Mouse (Mus musculus): ENCODE data around the gene Mecom. TPM values are rescaled to one million over a fixed set of nuclear protein-coding genes. Genes with fewer than 3 reads are reported as not detected.

Gene Mecom
- polyA plus RNA-seq, 1 experiment from 2014 or later: 89.3 TPM

DNA sequence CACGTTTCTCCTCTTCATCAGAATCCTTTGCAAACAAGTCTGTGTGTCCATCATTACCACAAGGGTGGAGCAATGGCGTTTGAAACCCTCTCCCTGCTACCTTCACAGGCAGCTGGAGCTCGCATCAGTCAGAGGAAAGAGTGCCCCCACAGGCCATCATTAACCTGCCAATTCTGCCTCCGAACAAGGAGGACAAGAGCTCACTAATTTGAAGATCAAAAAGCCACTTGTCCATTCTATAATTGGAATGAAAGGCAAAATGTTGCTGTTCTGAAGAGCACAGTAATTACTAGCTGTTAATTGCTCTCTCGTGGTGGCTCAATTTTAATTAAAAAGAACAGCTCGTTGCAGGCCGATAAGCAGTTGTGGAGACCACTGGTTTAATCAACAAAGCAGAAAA, 198.5 kb downstream of the Mecom start:
- H3K36me3 ChIP-seq (ENCODE audit: control insufficient read depth, insufficient read depth, low read length): no peaks in the 10 kb centered on the region
- 27% methylated on average over 7 of the region's 7 CpGs for WGBS
- H3K27ac ChIP-seq (ENCODE audit: low read depth, low read length): no peak overlapping the region
- H3K9me3 ChIP-seq (ENCODE audit: control insufficient read depth, low read length): no peaks in the 10 kb centered on the region
- H3K27me3 ChIP-seq (ENCODE audit: control insufficient read depth, insufficient read depth, low read length): no peaks in the 10 kb centered on the region
- no peak overlapping the region for H3K9ac ChIP-seq (ENCODE audit: low read depth, low read length)
- H3K4me2 ChIP-seq (replicated peaks; ENCODE audit: low read depth, low read length): no peak overlapping the region
- H3K4me3 ChIP-seq (ENCODE audit: low read length): no peak overlapping the region
- no peaks in the 10 kb centered on the region for H3K4me1 ChIP-seq (ENCODE audit: control insufficient read depth, insufficient read depth, low read length)
- ATAC-seq (ENCODE audit: low FRiP score, low TSS enrichment): no peak

DNA sequence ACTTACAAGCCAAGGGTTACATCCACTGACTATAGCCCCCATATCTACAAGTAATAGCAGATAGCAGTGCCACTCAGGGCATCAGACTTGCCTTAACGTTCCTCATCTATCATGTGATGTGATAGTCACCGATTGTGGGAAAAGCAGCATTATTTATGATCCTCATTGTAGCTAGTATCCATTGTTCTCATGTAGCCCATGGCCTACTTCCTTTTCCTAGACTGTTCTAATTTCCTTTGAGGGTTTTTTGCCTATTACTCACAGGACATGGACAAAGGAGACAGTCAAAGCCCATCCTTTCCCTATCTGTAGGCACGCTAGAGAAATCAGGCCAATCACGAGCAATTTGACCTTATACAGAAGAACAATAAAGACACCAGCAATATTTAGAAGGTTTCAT, 203.7 kb downstream of the Mecom start:
- Histone ChIP-seq H3K9ac (ENCODE audit: low read depth, low read length) (no peak overlapping the region), H3K27me3 (ENCODE audit: control insufficient read depth, insufficient read depth, low read length) (no peaks in the 10 kb centered on the region), H3K36me3 (ENCODE audit: control insufficient read depth, insufficient read depth, low read length) (no peaks in the 10 kb centered on the region), H3K27ac (ENCODE audit: low read depth, low read length) (no peak overlapping the region), H3K4me2 (replicated peaks; ENCODE audit: low read depth, low read length) (no peak overlapping the region), H3K4me1 (ENCODE audit: control insufficient read depth, insufficient read depth, low read length) (no peaks in the 10 kb centered on the region), H3K9me3 (ENCODE audit: control insufficient read depth, low read length) (no peaks in the 10 kb centered on the region), H3K4me3 (ENCODE audit: low read length) (no peak overlapping the region)
- WGBS: 81% methylated on average over 4 of the region's 4 CpGs
- no peak for ATAC-seq (ENCODE audit: low FRiP score, low TSS enrichment)

DNA sequence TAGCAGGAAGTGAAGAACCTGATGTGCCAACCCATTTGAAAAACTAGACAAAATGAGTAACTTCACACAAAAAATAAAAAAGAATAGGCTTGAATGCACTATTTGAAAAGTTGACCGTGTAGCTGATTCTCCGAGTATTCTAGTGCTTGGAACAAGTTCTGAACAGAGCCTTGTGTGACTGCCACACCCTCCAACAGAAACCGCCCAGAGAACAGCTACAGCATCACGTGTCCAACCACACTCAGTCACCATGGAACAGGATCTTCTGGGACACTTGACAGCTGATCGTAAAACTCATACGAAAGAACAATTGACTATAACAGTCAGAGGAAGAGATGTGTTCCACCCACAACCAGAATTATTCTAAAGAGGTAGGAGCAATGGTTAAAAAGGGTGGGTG, 215.5 kb downstream of the Mecom start:
- Histone ChIP-seq H3K9me3 (ENCODE audit: control insufficient read depth, low read length) (no peaks in the 10 kb centered on the region), H3K4me3 (ENCODE audit: low read length) (no peak overlapping the region), H3K9ac (ENCODE audit: low read depth, low read length) (no peak overlapping the region), H3K27me3 (ENCODE audit: control insufficient read depth, insufficient read depth, low read length) (no peaks in the 10 kb centered on the region), H3K4me2 (replicated peaks; ENCODE audit: low read depth, low read length) (no peak overlapping the region), H3K4me1 (ENCODE audit: control insufficient read depth, insufficient read depth, low read length) (no peaks in the 10 kb centered on the region), H3K36me3 (ENCODE audit: control insufficient read depth, insufficient read depth, low read length) (no peaks in the 10 kb centered on the region), H3K27ac (ENCODE audit: low read depth, low read length) (no peak overlapping the region)
- ATAC-seq (ENCODE audit: low FRiP score, low TSS enrichment): no peak
- WGBS: 65% methylated on average over 6 of the region's 6 CpGs

DNA sequence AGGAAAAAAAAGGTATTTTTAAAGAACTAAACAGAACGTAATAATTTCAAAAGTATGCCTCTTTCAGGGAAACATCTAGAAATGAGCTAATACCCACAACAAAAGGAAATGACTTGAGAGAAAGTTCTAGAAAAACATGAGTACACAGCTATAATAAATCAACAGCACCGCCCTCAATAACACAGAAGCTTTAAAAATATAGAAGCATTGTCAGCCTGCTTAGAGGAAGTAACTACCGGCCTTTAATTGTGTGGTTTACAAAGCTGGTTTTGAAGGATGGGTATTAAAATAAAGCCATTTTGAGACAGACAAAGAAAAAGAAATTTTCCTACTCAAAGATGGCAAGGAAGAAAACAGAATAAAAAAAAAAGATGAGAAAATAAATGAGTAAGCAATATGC, 217.3 kb downstream of the Mecom start:
- Histone ChIP-seq H3K27ac (ENCODE audit: low read depth, low read length) (no peak overlapping the region), H3K9me3 (ENCODE audit: control insufficient read depth, low read length) (no peaks in the 10 kb centered on the region), H3K36me3 (ENCODE audit: control insufficient read depth, insufficient read depth, low read length) (no peaks in the 10 kb centered on the region), H3K4me3 (ENCODE audit: low read length) (no peak overlapping the region), H3K4me2 (replicated peaks; ENCODE audit: low read depth, low read length) (no peak overlapping the region), H3K27me3 (ENCODE audit: control insufficient read depth, insufficient read depth, low read length) (no peaks in the 10 kb centered on the region), H3K9ac (ENCODE audit: low read depth, low read length) (no peak overlapping the region), H3K4me1 (ENCODE audit: control insufficient read depth, insufficient read depth, low read length) (no peaks in the 10 kb centered on the region)
- ATAC-seq (ENCODE audit: low FRiP score, low TSS enrichment): no peak
- 53% methylated on average over 3 of the region's 3 CpGs for WGBS

DNA sequence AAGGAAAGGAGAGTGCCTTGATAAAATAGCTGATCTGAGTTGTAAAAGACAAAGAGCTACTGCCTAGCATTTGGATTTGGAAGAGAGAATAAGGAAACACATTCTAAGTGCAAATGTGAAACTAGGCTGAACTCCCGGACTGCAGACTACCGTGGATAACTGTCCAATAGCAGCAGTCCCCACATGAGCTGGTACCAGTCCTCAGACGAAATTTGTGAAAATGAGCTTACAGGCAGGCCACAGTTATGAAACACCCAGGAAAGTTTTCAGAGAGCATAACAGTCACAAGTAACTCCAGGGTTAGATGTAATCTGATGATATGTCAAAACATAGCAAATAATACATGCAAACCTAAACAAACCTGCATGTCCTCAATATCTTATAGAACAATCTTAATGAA, 217.8 kb downstream of the Mecom start:
- H3K9ac ChIP-seq (ENCODE audit: low read depth, low read length): no peak overlapping the region
- no peak overlapping the region for H3K27ac ChIP-seq (ENCODE audit: low read depth, low read length)
- no peak overlapping the region for H3K4me3 ChIP-seq (ENCODE audit: low read length)
- H3K9me3 ChIP-seq (ENCODE audit: control insufficient read depth, low read length): no peaks in the 10 kb centered on the region
- no peaks in the 10 kb centered on the region for H3K4me1 ChIP-seq (ENCODE audit: control insufficient read depth, insufficient read depth, low read length)
- no peak overlapping the region for H3K4me2 ChIP-seq (replicated peaks; ENCODE audit: low read depth, low read length)
- H3K36me3 ChIP-seq (ENCODE audit: control insufficient read depth, insufficient read depth, low read length): no peaks in the 10 kb centered on the region
- no peaks in the 10 kb centered on the region for H3K27me3 ChIP-seq (ENCODE audit: control insufficient read depth, insufficient read depth, low read length)
- whole genome bisulfite sequencing: 67% methylated on average over 3 of the region's 3 CpGs
- ATAC-seq (ENCODE audit: low FRiP score, low TSS enrichment): no peak

DNA sequence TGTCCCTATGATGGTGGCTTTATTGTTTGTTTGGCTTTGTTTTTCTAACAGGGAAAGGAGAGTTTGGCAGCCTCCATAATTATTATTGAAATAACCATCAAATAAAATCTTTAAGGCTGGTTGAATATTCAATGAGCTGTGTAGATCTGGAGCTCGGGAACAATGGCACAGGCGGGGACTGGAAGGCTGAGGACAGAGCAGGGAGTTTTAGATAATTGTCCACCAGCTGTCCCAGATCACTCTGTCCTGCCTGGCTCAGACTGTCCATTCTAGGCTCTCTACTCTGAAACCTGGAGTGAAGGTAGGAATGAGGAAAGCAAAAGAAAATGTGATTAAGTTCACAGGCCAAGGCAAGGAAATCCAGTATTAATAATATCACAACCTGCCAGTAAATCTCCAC, 232.9 kb downstream of the Mecom start:
- Histone ChIP-seq H3K36me3 (ENCODE audit: control insufficient read depth, insufficient read depth, low read length) (no peaks in the 10 kb centered on the region), H3K9ac (ENCODE audit: low read depth, low read length) (no peak overlapping the region), H3K27ac (ENCODE audit: low read depth, low read length) (no peak overlapping the region), H3K4me1 (ENCODE audit: control insufficient read depth, insufficient read depth, low read length) (no peaks in the 10 kb centered on the region), H3K4me2 (replicated peaks; ENCODE audit: low read depth, low read length) (no peak overlapping the region), H3K9me3 (ENCODE audit: control insufficient read depth, low read length) (no peaks in the 10 kb centered on the region), H3K4me3 (ENCODE audit: low read length) (no peak overlapping the region), H3K27me3 (ENCODE audit: control insufficient read depth, insufficient read depth, low read length) (no peaks in the 10 kb centered on the region)
- WGBS: 38% methylated on average over 2 of the region's 2 CpGs
- ATAC-seq (ENCODE audit: low FRiP score, low TSS enrichment): no peak

DNA sequence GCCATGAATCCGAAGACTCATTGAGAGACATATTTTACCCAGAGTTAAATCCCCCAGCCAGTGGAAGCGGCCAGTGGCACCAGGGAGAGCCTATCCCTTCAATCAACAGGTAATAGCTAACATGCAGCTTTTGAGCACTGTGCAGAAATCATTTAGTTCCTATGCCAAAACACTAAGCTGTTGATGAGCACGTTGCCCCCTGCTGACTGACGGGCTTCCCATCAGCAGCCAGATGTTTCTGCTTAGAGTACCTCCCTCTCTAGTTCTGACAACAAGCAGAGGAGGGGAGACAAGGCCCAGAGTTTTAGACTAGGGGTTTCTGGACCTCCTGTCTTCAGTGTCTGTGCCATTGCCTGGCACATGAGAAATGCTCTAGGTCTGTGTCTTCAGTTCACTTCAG, 239.7 kb downstream of the Mecom start:
- H3K36me3 ChIP-seq (ENCODE audit: control insufficient read depth, insufficient read depth, low read length): no peaks in the 10 kb centered on the region
- H3K9ac ChIP-seq (ENCODE audit: low read depth, low read length): no peak overlapping the region
- ATAC-seq (ENCODE audit: low FRiP score, low TSS enrichment): no peak
- H3K27me3 ChIP-seq (ENCODE audit: control insufficient read depth, insufficient read depth, low read length): no peaks in the 10 kb centered on the region
- no peak overlapping the region for H3K4me2 ChIP-seq (replicated peaks; ENCODE audit: low read depth, low read length)
- WGBS: 63% methylated on average over 4 of the region's 4 CpGs
- no peak overlapping the region for H3K27ac ChIP-seq (ENCODE audit: low read depth, low read length)
- H3K4me1 ChIP-seq (ENCODE audit: control insufficient read depth, insufficient read depth, low read length): no peaks in the 10 kb centered on the region
- no peak overlapping the region for H3K4me3 ChIP-seq (ENCODE audit: low read length)
- no peaks in the 10 kb centered on the region for H3K9me3 ChIP-seq (ENCODE audit: control insufficient read depth, low read length)

DNA sequence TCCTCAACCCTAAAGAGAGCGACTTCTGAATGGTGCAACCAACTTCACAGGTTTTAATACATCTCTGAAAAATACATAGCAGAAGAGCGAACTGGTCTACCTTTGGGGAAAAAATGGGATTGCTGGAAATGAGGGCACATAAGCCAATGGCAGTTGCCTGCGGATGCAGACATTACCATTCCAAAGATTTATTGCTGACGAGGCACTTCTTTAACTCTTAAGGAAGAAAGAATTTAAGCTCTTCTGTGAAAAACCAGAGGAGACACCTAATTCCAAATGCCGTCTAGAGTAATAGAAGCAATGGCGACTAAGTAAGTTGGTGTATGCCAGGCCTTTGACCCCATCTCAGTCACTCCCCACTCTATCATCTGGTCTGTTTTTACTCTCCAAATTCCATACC, 240.2 kb downstream of the Mecom start:
- ATAC-seq (ENCODE audit: low FRiP score, low TSS enrichment): no peak
- Histone ChIP-seq H3K9ac (ENCODE audit: low read depth, low read length) (no peak overlapping the region), H3K9me3 (ENCODE audit: control insufficient read depth, low read length) (no peaks in the 10 kb centered on the region), H3K4me1 (ENCODE audit: control insufficient read depth, insufficient read depth, low read length) (no peaks in the 10 kb centered on the region), H3K4me2 (replicated peaks; ENCODE audit: low read depth, low read length) (no peak overlapping the region), H3K27ac (ENCODE audit: low read depth, low read length) (no peak overlapping the region), H3K36me3 (ENCODE audit: control insufficient read depth, insufficient read depth, low read length) (no peaks in the 10 kb centered on the region), H3K4me3 (ENCODE audit: low read length) (no peak overlapping the region), H3K27me3 (ENCODE audit: control insufficient read depth, insufficient read depth, low read length) (no peaks in the 10 kb centered on the region)
- 73% methylated on average over 6 of the region's 6 CpGs for WGBS

DNA sequence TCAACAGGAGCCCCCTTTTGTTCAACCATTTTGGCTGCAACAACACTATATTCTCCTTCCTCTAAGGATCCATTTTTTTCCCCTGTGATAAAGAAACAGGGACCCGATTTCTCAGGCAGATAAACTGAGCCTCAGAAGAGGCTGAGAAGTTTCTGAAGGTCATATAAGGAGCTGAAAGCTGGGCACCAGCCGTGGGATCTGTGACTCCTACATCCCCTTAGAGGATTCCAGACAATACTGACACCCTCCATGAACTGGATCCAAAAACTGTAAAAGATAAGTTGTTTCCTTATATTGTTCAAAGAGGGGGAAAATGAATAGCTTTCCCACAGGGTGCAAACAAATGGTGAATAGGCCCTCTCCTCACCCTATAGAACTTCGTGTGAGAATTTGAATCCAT, 241.7 kb downstream of the Mecom start:
- no peak overlapping the region for H3K4me3 ChIP-seq (ENCODE audit: low read length)
- no peak for ATAC-seq (ENCODE audit: low FRiP score, low TSS enrichment)
- H3K9me3 ChIP-seq (ENCODE audit: control insufficient read depth, low read length): no peaks in the 10 kb centered on the region
- H3K36me3 ChIP-seq (ENCODE audit: control insufficient read depth, insufficient read depth, low read length): no peaks in the 10 kb centered on the region
- no peaks in the 10 kb centered on the region for H3K27me3 ChIP-seq (ENCODE audit: control insufficient read depth, insufficient read depth, low read length)
- no peak overlapping the region for H3K27ac ChIP-seq (ENCODE audit: low read depth, low read length)
- H3K9ac ChIP-seq (ENCODE audit: low read depth, low read length): no peak overlapping the region
- H3K4me2 ChIP-seq (replicated peaks; ENCODE audit: low read depth, low read length): no peak overlapping the region
- no peaks in the 10 kb centered on the region for H3K4me1 ChIP-seq (ENCODE audit: control insufficient read depth, insufficient read depth, low read length)
- 66% methylated on average over 3 of the region's 3 CpGs for whole genome bisulfite sequencing

DNA sequence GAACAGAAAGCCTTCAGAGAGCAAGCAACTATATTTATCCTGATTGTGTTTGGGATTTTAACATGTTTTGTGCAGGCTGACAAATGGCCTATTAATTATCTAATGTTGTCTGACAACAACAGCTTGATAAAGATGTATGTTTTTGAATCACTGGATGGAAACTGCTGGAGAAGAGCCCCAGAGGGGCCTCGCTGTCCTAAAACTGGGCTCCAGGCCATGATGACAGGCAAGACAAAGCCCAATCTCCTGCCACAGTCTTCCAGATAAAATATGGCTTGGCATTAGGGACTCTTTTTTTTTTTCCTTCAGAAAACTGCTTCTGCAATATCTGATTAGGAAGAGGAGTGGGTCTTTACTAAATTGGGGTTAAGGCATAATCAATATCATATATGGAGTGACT, 248.3 kb downstream of the Mecom start:
- Histone ChIP-seq H3K27me3 (ENCODE audit: control insufficient read depth, insufficient read depth, low read length) (no peaks in the 10 kb centered on the region), H3K4me2 (replicated peaks; ENCODE audit: low read depth, low read length) (no peak overlapping the region), H3K36me3 (ENCODE audit: control insufficient read depth, insufficient read depth, low read length) (no peaks in the 10 kb centered on the region), H3K4me3 (ENCODE audit: low read length) (no peak overlapping the region), H3K4me1 (ENCODE audit: control insufficient read depth, insufficient read depth, low read length) (peaks cover 11% of the 10 kb centered on the region; the same call in 1 of the 2 replicates), H3K9ac (ENCODE audit: low read depth, low read length) (no peak overlapping the region), H3K9me3 (ENCODE audit: control insufficient read depth, low read length) (no peaks in the 10 kb centered on the region), H3K27ac (ENCODE audit: low read depth, low read length) (no peak overlapping the region)
- ATAC-seq (ENCODE audit: low FRiP score, low TSS enrichment): no peak
- WGBS: 76% methylated on average over 1 of the region's 1 CpGs

Measured in kidney, embryonic 14.5 days (tissue).